Mouse (Mus musculus) cerebellum, adult 8-10 months (tissue): ENCODE results near the gene Sash1.

ENCODE experiments used
- DNase-seq: peaks from one replicate; pipeline ENCODE4 v3.0.0; 2022

The Sash1 gene

GRCm38 (mm10) chr10:8898831-8899511 lies 13.1 kb upstream of the Sash1 start:
- DNase-seq = no peak

GRCm38 (mm10) chr10:8898099-8898777 lies 12.4 kb upstream of the Sash1 start:
- DNase-seq = no peak

- no peak for DNase-seq
These were observed 9.2 kb upstream of the Sash1 start for GRCm38 (mm10) chr10:8894965-8895515.

DNA sequence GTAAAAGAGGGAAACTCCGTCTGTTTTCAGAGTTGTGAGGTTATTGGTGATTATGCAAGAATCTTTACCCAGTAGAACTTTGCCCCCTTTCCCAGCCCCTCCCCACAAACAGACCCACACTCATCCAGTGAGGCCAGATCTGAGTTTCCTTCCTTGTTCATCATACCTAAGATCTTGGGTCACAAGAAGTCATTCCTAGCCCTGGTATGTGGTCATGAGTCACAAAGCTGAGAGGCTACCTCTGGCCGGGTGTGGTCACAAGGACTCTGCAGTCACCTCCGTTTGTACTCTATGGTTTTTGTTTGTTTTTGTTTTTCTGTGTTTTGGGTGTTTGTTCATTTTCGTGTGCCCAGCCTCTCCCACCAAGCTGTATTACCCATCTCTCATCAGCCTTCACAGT lies 4.6 kb upstream of the Sash1 start:
- DNase-seq = no peak

- no peak for DNase-seq
These were observed 3.5 kb upstream of the Sash1 start for GRCm38 (mm10) chr10:8889341-8889740.

GRCm38 (mm10) chr10:8886528-8886854 lies 621 bp upstream of the Sash1 start:
- no peak for DNase-seq

- DNase-seq = no peak
These were observed 669 bp downstream of the Sash1 start for GRCm38 (mm10) chr10:8885201-8885600.

GRCm38 (mm10) chr10:8884565-8884964 lies 1.3 kb downstream of the Sash1 start:
- no peak for DNase-seq

GRCm38 (mm10) chr10:8883686-8884085 lies 2.2 kb downstream of the Sash1 start:
- DNase-seq = no peak

GRCm38 (mm10) chr10:8881736-8882135 lies 4.1 kb downstream of the Sash1 start:
- DNase-seq = no peak

DNA sequence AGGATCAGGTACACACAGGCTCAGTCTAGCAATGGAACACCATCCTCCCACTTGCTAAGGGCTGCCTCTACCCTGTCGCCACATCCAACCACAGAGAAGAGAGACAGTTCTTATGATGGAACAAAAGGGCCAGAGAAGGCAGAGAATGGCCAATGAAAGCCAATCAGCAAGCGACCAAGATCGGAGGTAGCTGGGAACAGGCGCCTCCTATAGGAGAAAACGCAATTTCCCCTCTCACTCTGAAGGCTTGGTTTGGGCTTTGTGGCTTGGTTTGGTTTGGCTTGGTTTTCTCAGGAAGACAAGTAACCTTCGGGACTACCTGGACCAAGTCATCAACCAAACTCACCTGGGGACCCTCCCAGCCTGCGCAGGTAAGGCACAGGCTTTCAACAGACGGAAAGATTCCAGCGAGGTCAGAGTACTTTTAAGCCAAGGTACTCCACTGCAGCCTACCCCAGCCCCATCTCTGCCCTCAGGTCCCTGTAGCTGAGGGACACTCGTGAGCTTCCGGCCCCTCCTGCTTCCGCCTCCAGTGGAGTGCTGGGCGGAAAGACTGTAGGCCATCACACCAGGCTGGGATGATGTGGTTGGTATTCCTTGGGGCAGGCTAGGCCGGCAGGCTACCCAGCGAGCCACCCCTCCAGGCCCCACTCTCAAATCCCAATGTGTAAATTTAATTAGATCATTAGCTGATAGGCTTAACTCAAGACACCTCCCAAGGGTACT lies 4.8 kb downstream of the Sash1 start:
- DNase-seq = no peak

- no peak for DNase-seq
These were observed 7.0 kb downstream of the Sash1 start for GRCm38 (mm10) chr10:8878824-8879223.

GRCm38 (mm10) chr10:8878381-8878780 lies 7.5 kb downstream of the Sash1 start:
- DNase-seq = no peak

- DNase-seq = no peak
These were observed 12.1 kb downstream of the Sash1 start for GRCm38 (mm10) chr10:8873631-8874370.

DNA sequence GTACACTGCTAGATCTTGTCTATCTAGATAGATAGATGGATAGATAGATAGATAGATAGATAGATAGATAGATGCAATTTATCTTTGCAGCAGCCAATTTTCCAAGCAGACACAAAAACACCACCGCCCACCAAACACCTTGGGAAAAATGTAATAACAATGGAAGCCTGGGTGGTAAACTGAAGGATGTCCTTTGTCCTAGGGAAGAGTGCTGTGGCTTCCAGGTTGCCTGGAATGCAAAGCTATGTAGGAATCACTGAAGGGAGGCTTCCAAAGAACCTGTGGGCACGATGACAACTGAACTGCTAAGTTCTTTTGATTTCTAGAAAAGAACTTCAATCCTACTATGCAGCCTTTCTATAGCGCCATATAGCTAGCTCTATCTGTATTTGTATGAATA lies 13.1 kb downstream of the Sash1 start:
- DNase-seq = no peak

GRCm38 (mm10) chr10:8871935-8872334 lies 13.9 kb downstream of the Sash1 start:
- DNase-seq = no peak

- DNase-seq = no peak
These were observed 15.5 kb downstream of the Sash1 start for GRCm38 (mm10) chr10:8870368-8870767.

GRCm38 (mm10) chr10:8866062-8866642 lies 19.7 kb downstream of the Sash1 start:
- DNase-seq = no peak

DNA sequence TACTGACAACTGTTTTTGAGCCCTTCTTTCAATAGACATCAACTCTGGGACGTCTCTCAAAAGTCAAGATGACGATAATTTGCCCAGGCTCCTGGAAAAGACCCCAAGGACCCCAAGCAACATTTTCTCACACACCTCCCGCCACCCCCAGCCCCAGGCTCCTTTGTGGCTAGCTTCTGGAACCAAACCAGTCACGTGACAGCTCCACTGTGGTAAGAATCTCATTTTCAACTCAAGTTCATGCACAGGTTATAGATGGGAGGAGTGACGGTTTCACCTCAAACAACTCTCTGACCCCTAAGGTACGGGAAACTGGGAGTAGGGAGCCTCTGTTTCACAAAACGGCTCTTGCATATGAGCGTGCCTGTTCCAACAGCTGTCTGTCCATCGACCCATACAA lies 25.2 kb downstream of the Sash1 start:
- DNase-seq = no peak

GRCm38 (mm10) chr10:8858718-8859117 lies 27.2 kb downstream of the Sash1 start:
- no peak for DNase-seq

- DNase-seq = no peak
These were observed 28.9 kb downstream of the Sash1 start for GRCm38 (mm10) chr10:8856942-8857341.

- no peak for DNase-seq
These were observed 32.5 kb downstream of the Sash1 start for GRCm38 (mm10) chr10:8853326-8853725.

DNA sequence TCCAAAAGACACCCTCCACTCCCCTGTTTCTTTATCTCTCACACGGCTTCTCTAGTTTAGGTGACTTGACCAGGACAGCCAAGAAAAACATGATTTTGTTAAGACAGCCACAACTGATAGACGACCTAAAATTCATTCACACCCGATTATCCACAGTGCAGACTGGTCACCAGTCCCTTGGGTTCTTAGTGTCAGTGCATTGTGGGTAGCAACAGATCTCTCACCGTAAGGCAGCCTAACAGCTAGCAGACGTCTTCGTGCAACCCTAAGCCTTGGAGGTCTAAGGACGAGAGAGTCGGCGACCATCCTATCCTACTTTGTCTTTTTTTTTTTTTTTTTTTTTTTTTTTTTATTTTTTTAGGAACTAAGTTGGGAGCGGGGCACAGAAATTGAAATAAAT lies 34.2 kb downstream of the Sash1 start:
- no peak for DNase-seq
